Mouse (Mus musculus) cerebellum, adult 2 months (tissue): ENCODE measurements around the gene Lrmda. TPM values are rescaled to one million over a fixed set of nuclear protein-coding genes. Genes with fewer than 3 reads are reported as not detected.

Source experiments
- DNase-seq, 2 experiments: peaks; one replicate each; pipeline ENCODE4 v3.0.0; 2021
- H3K27ac ChIP-seq: fragments of 200-500 bp; 2 replicates; pipeline ENCODE4 v1.5.1; 2012; ENCODE audit warnings: low read length, control low read depth, inconsistent platforms; ENCODE audit not compliant: insufficient read depth
- H3K27me3 ChIP-seq: fragments of 200-500 bp; 2 replicates; pipeline ENCODE4 v1.6.1; 2012; ENCODE audit warnings: inconsistent platforms, mild to moderate bottlenecking, low read length, moderate library complexity; ENCODE audit not compliant: control insufficient read depth, insufficient read depth
- H3K4me1 ChIP-seq: fragments of 200-500 bp; 2 replicates; pipeline ENCODE4 v1.6.1; 2011; ENCODE audit warnings: low read length; ENCODE audit not compliant: control insufficient read depth, insufficient read depth
- H3K4me3 ChIP-seq: fragments of 200-500 bp; replicated peaks from 2 replicates; pipeline ENCODE3; 2011; ENCODE audit warnings: mild to moderate bottlenecking, low read depth, low read length, control low read depth; ENCODE audit not compliant: insufficient read depth
- CTCF ChIP-seq: fragments of 200-500 bp; IDR thresholded peaks from 2 replicates; pipeline ENCODE4 v1.5.1; 2011; ENCODE audit warnings: low read depth, mild to moderate bottlenecking, control low read depth, low read length, moderate library complexity, borderline replicate concordance; ENCODE audit not compliant: insufficient read depth
- POLR2A ChIP-seq: fragments of 200-500 bp; IDR thresholded peaks from 2 replicates; pipeline ENCODE4 v1.6.1; 2011; ENCODE audit warnings: low read length, control low read depth, borderline replicate concordance; ENCODE audit not compliant: insufficient read depth
- WGBS: fragments of 180-500 bp; shearing (Covaris S2); methylation state at CpG from one replicate; pipeline ENCODE4 v1.1.7; 2018; 5-methylcytosine and 5-hydroxymethylcytosine counted together
- polyA plus RNA-seq: library from polyadenylated mRNA; depleted of rRNA; stranded (reverse); fragments of >200 nt; gene quantifications from 2 replicates; pipeline ENCODE4 v1.2.3, GENCODE M21; 2012

Gene Lrmda
- polyA plus RNA-seq, 1 experiment = 0.65 TPM

DNA sequence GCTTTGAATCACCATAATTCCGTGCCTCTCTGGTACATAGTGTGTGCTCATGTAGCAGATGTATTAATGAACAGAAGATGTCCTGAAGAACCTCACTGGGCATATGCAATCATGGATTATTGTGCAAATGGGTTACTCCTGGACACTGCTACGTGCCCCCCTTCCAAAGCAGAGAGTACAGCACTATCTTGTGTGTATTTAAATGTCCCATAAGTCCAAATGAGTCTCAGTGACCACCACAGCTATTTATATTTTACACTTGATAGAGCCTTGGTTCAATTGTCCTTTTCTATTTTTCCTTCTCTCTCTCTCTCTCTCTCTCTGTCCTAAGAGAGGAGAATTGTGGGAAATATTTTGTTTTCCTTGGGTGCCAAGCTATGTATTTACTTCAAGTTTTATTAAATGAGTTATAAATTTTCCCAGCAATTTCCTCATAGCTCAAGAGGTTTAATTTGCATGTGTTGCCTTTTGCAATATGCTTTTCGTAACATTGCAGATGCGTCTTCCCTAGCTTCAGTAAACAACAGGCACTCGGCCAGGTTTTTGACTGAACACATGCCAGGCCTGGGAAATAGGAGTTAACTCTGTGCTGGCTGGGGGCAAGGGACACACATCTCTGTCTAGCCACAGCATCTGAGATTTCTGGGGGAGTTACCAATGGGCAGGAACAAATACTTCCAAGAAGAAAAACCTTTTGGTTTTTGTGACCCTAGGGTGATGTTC lies 495.0 kb downstream of the Lrmda start:
- WGBS = 22% methylated on average over 5 of the region's 5 CpGs
- H3K27me3 ChIP-seq = no peaks in the 10 kb centered on the region
- TF ChIP-seq CTCF (no peak), POLR2A (no peak)
- H3K4me3 ChIP-seq = no peak overlapping the region
- DNase-seq = no peak
- H3K27ac ChIP-seq = no peak overlapping the region
- no peaks in the 10 kb centered on the region for H3K4me1 ChIP-seq

DNA sequence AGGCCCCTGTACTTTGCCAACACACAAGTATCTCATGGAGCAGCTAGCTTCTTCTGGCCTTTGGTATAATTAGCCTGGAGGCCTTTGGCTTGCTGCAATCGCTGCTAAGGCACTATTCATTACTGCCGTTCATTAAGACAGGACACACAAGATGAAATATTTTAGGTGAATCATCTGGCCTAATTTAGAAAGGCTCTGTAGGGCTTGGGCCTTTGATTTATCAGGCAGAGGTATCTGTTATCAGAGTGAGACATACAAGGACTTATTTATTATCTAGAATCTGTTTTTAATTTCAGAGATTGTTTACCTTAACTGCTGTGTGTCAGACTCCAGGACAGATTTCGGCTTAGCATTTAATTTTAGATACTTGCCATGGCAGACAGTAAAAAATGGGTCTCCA lies 511.2 kb downstream of the Lrmda start:
- 89% methylated on average over 3 of the region's 3 CpGs for WGBS
- no peaks in the 10 kb centered on the region for H3K4me1 ChIP-seq
- TF ChIP-seq POLR2A (no peak), CTCF (no peak)
- DNase-seq = no peak
- H3K27me3 ChIP-seq = no peaks in the 10 kb centered on the region
- H3K4me3 ChIP-seq = no peak overlapping the region
- no peak overlapping the region for H3K27ac ChIP-seq

DNA sequence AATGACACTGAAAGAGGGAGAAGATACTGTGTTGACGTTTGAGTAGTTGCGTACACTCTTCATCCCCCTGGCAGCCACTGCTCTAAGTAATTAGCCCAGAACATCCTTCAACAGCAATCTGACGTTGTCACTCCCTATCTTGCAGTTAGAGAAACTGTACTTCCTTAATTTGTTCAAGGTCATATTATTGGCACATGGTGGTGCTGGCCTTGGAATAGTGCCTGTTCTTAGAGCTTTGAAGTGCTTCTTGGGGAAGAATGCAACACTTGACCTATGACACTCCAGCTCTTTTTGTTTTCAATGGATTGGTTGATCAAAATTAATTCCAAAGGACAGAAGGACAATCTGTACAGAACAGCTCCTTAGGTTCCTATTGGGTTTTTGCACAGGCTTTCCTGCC lies 514.0 kb downstream of the Lrmda start:
- no peak for TF ChIP-seq CTCF
- no peak for TF ChIP-seq POLR2A
- WGBS = 61% methylated on average over 3 of the region's 3 CpGs

DNA sequence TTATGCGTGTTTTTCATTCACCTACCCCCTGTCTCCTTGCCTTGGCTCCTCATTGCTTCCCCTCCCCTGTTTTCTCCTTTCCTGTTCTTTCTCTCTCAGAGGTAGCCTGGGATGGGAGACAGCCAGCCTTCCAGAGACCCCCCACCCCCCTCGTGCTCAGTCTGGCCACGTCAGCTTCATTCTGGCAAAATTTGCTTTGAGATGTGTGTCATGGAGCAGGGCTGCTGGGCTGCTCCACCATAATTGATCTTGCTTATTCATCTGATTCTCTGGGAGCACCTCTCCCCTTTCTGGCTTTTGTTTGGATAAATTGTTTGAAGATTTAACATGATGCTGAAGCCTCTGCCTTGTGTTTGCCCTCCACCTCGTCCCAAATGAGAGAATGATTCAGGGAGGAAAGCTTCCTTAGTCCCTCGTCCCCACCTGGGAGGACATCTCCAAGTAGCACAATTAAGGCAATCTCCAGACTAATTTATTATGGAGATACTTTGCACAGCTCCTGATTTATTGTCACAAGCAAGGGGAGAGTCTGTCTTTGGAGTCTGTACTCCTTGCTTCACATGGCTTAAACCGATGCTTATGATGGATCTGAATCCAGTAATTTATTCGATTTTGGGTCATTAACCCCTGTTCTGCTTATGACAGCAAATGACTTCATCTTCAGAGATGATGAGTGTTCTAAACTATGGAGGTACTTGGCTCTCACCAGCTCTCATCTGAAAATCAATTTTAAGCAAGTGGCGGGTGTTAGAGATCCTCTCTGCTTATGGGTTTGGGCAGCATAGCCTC lies 526.6 kb downstream of the Lrmda start:
- Histone ChIP-seq H3K27ac (no peak overlapping the region), H3K27me3 (no peaks in the 10 kb centered on the region), H3K4me3 (no peak overlapping the region), H3K4me1 (no peaks in the 10 kb centered on the region)
- no peak for DNase-seq
- TF ChIP-seq POLR2A (no peak), CTCF (no peak)
- WGBS = 48% methylated on average over 8 of the region's 8 CpGs

More for the DNA sequence above, 514.0 kb downstream of the Lrmda start:
- no peaks in the 10 kb centered on the region for H3K4me1 ChIP-seq
- H3K27ac ChIP-seq = no peak overlapping the region
- DNase-seq = no peak
- no peaks in the 10 kb centered on the region for H3K27me3 ChIP-seq
- H3K4me3 ChIP-seq = no peak overlapping the region

DNA sequence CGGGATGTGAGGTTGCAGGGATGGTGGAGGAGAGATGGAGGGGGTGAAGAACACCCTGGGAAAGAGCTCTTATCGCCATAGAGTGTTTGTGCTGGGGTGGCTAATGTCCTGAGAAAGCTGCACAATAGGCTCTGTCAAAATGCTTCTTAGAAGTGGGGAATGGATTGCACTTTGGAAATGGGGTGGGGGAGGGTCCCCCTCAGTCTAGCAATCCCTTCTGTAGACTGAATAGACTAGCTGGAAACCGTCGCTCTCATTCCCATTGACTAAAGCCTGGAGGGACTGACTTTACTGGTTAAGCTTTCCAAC lies 527.1 kb downstream of the Lrmda start:
- Histone ChIP-seq H3K4me1 (no peaks in the 10 kb centered on the region), H3K27ac (no peak overlapping the region), H3K27me3 (no peaks in the 10 kb centered on the region), H3K4me3 (no peak overlapping the region)
- WGBS = 67% methylated on average over 4 of the region's 4 CpGs
- TF ChIP-seq POLR2A = no peak
- TF ChIP-seq CTCF = no peak
- no peak for DNase-seq

DNA sequence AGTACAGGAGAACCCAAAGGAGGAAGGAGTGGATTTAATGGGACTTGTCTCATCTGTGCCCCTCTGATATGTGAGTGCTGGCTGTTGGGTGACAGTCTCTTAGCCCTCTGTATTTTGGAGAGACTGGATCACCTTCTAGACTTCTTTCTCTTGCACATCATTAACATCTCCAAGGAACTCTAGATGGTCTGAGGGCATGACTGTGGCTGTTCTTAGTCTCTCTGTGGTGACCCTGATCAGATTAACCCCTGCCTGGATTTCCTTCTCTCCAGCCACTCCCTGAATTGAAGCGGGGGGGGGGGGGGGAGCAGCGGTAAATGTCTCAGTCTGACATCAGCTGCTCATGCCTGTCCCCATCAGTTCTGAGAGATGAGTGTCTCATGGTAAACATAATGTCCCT lies 528.8 kb downstream of the Lrmda start:
- no peak for TF ChIP-seq POLR2A
- TF ChIP-seq CTCF = no peak
- 45% methylated on average over 2 of the region's 2 CpGs for WGBS
- DNase-seq = no peak
- no peak overlapping the region for H3K27ac ChIP-seq
- H3K27me3 ChIP-seq = no peaks in the 10 kb centered on the region
- no peaks in the 10 kb centered on the region for H3K4me1 ChIP-seq
- no peak overlapping the region for H3K4me3 ChIP-seq

DNA sequence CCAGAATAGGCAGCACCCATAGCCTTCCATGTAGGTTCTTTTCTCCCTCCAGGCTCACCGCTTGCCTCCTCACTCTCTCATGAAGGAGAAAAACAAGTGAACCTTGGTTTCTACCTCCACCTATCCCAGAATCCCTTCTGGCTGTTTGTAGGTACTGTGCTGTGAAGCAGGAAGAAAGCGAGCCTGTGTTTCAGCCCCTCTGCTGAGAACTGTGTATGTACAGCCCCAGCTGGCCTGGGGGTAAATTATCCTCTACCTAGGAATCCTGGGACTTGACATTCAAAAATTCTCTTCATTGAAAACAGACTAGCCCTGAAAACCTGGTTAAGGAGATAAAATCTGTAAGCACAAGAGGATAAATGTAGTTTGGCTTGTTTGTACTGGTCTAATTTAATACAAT lies 529.7 kb downstream of the Lrmda start:
- 98% methylated on average over 2 of the region's 2 CpGs for WGBS
- Histone ChIP-seq H3K4me1 (no peaks in the 10 kb centered on the region), H3K27ac (no peak overlapping the region), H3K27me3 (no peaks in the 10 kb centered on the region), H3K4me3 (no peak overlapping the region)
- TF ChIP-seq POLR2A (no peak), CTCF (no peak)
- no peak for DNase-seq

GRCm38 (mm10) chr14:22552358-22552757 lies 532.8 kb downstream of the Lrmda start:
- no peak for DNase-seq

More at GRCm38 (mm10) chr14:22552358-22552757, 532.8 kb downstream of the Lrmda start:
- WGBS = 74% methylated on average over 4 of the region's 4 CpGs
- H3K4me3 ChIP-seq = no peak overlapping the region
- H3K4me1 ChIP-seq = no peaks in the 10 kb centered on the region
- H3K27me3 ChIP-seq = no peaks in the 10 kb centered on the region
- no peak for TF ChIP-seq POLR2A
- TF ChIP-seq CTCF = no peak
- H3K27ac ChIP-seq = no peak overlapping the region
